Mouse (Mus musculus): ENCODE data around the gene Htr5b.

The Htr5b gene

DNA sequence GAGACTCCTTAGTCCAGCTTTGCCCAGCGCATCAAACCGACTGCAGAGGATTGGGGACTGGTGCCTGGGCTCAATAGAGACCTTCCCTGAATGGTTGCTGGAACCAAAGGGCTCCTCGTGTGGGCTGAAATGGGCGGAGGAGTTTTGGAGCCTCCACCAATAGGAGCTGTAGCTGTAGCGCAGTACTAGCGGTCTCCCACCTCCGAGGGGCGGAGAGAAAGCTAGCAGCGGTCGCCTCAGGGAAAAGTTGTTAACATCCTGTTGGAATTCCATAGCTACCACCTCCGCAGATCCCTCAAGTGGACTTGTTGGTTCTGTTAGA, at the start of gene Htr5b:
TSS of gene Htr5b (minus strand) at position 67 of the 322 bp plus-strand sequence.
- DNase-seq (ENCODE audit: inconsistent age in 2 of 2, low spot score in 1 of 2), result peak in 1 of 2 experiments; percentile 20

DNA sequence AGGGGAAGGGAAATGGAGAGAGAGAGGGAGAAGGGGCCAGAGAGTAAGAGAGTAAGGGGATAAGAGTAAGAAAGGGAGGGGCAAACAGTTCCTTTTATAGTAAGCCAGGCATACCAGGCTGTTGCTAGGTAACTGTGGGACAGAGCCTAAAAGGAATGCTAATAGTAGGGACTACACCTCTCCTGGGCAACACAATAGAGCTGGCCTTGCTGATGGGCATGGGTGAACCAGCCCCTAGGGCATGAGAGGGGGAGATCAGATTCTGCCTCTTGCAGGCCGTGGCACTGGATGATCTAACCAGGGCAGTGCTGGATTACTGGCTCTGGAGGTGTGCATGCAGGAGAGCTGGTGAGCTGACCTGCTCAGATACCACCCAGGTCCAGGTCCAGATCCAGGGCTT, 49.2 kb upstream of the Htr5b start:
- no peak for DNase-seq (ENCODE audit: inconsistent age in 2 of 2, low spot score in 1 of 2)

GRCm38 (mm10) chr1:121570522-121570921, 42.3 kb upstream of the Htr5b start:
- DNase-seq (ENCODE audit: inconsistent age in 2 of 2, low spot score in 1 of 2), result no peak

DNA sequence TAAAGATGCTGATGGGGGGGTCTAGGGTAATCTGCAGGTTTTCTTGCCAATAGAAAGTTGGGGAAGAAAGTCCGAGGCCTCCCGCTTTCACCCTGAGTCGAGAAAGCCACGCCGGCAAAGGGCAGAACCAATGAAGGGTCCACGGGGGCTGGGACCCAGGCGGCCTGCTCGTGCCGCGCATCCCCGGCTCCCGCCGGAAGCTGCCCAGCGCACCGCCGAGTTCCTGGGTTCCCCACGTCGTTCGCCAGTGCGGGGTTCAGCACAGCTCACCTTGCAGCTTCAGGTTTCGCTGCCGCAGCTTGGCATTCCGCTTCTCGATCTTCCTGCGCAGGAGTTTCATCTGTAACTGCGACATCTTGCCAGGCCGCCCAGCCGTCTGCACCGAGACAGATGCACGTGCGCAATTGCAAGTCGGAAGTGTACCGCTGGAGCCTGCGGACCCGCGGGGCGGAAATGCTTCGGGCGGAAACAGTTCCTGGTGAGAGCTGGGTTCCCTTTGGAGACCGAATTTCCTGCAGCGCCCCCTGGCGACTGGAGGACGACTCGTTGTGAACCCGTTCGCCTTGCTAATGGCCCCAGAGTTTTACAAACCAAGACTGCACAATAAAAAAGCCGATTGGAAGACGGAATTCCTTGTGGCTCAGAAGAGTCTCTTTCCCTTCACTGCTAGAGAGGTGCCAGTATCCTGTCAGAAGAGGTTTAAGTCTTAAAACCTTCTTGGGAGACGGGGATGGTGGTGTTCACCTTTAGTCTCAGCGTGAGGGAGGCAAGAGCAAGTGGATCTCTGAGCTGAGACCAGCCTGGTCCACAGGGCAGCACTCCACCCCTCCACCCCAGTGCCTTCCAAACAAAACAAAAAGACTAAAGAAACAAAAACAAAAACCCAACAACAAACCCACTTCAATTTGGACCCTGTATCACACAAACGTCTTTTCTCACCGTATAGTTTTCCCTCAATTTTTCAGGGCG, 39.5 kb upstream of the Htr5b start, which contains the start of gene Ddx18:
TSS of gene Ddx18 (minus strand) at position 469 of the 969 bp plus-strand sequence.
- peak; percentile 95 to 99 for DNase-seq (ENCODE audit: inconsistent age in 2 of 2, low spot score in 1 of 2)

- DNase-seq (ENCODE audit: inconsistent age in 2 of 2, low spot score in 1 of 2), result no peak
Measured at GRCm38 (mm10) chr1:121557861-121558260, 29.6 kb upstream of the Htr5b start.

DNA sequence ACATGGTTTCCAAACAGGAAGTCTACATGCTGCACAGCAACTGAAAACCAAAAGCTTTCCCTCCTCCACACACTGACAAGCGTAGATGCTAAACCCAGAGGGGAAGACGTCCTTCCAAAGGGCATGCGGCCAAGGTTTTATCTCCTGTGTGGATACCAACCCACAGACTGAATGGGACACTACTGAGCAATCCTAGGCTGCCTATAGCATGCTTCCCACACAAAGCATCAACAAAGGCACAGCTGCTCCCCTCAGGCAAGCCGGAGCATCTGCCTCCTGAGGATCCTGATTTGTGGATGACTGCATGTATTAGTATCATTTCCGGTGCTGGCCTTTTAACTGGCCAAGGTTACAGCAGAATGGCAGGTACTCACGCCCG, 23.2 kb upstream of the Htr5b start:
- no peak for DNase-seq (ENCODE audit: inconsistent age in 2 of 2, low spot score in 1 of 2)

DNA sequence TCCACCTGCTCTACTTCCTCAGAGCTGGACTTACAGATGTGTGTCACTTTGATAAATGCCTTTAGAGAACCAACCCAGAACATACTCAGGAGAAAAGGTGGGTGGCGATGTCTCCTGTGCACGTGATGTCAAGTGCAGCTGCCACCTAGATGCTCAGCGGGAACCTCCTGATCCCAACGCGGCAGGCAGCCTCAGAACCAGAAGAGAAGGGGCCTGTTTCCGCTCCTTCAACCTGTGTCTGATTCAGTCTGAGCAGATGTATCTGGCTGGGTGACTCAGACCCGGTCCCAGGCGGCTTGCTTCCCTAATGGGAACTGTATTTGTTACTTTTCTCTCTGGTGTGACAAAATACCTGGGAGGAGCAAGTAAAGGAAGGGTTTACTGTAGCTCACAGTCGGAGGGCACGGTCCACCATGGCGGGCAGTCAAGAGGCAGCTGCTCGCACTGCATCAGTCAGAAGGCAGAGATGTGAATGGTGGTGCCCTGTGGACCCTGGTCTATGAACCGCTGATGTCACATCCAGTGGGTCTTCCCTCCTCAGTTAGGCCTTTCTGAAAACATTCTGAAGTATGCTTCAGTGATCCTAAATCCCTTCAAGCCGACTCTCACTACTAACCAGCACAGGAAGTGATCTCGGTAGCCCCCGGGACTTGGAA, 22.7 kb upstream of the Htr5b start:
- DNase-seq (ENCODE audit: inconsistent age in 2 of 2, low spot score in 1 of 2), result no peak

GRCm38 (mm10) chr1:121549456-121549855, 21.2 kb upstream of the Htr5b start:
- peak in 1 of 2 experiments; percentile 38 for DNase-seq (ENCODE audit: inconsistent age in 2 of 2, low spot score in 1 of 2)

GRCm38 (mm10) chr1:121548667-121549066, 20.4 kb upstream of the Htr5b start:
- DNase-seq (ENCODE audit: inconsistent age in 2 of 2, low spot score in 1 of 2), result no peak

DNA sequence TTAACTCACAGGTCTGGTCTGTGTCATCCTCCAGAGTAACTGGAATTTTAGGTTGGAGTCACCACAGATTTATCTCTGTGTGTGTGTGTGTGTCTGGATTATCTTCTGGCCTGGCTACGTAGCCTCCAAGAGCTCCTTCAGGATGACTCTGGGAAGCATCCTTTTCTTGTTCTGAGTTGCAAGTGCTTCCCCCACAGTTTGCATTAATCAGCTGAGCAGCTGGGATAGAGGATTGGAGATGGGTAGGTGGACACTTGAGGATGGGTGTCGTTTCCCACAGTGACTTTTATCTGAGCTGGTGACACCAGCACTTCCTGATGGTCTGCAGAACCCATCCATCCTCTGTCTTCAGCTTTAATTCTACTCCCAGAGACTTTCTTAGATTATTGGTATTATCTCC, 18.6 kb upstream of the Htr5b start:
- DNase-seq (ENCODE audit: inconsistent age in 2 of 2, low spot score in 1 of 2), result no peak

GRCm38 (mm10) chr1:121540361-121540760, 12.1 kb upstream of the Htr5b start:
- no peak for DNase-seq (ENCODE audit: inconsistent age in 2 of 2, low spot score in 1 of 2)

DNA sequence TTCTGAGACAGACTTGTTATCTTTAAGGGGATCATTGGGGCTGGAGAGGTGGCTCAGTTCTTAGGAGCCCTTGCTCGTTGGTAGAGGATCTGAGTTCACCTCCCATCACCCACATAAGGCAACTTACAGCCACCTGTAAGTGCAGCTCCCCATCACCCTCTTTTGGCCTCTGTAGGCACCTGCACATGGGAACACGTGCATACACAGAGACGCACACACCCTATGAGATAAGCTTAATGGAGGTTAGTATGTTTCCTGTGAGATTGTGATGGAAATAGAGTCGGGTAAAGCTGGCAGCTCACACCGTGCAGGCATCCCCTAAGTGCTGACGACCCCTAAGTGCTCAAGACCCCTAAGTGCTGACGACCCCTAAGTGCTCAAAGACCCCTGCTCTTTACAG, 3.2 kb upstream of the Htr5b start:
- no peak for DNase-seq (ENCODE audit: inconsistent age in 2 of 2, low spot score in 1 of 2)

DNA sequence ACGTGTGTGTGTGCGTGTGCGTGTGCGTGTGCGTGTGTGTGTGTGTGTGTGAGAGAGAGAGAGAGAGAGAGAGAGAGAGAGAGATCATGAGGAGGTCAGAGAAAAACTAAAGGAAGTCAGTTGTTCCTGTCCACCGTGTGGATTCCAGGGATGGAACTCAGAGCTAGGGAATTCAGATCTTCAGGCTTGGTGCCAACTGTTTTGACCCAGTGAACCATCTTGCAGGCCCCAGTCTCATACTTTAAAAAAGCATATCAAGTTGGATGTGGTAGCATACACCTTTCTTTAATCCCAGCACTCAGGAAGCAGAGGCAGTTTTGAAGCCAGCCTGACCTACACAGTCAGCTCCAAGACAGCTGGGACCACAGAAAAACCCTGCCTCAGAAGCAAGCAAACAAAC, 1.0 kb upstream of the Htr5b start:
- no peak for DNase-seq (ENCODE audit: inconsistent age in 2 of 2, low spot score in 1 of 2)

DNA sequence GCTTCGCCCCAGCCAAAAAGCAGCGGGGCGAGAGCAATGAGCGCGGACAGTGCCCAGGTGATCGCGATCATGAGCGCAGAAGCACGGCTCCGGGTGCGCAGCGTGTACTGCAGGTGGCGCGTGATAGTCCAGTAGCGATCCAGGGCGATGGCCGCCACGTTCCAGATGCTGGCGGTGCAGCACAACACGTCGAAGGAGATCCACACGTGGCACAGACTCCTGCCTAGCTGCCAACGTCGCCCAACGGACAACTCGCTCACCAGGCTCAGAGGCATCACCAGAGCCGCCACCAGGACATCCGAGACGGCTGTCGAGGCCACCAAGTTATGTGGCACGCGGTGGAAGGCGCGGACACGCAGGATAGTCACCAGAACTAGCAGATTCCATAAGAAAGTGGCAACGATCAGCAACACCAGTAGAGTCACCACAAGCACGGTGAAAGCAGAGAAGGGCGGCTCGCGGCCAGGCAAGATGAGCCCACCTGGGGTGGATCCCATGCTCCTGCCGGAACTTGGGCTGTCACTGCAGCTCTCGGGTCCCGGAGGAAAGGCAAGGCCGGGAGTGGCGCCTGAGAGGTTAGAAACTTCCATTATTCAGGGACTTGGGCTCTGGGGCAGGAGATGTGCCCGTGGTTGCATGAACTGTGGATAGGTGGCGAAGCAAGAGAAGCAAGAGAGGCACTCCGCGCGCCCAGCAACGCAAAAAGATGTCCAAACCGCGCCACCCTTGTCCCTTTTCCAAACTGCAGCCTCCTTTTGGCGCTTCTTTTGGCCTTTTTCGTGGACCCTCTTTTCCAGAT, 466 bp downstream of the Htr5b start:
- DNase-seq (ENCODE audit: inconsistent age in 2 of 2, low spot score in 1 of 2), result no peak

DNA sequence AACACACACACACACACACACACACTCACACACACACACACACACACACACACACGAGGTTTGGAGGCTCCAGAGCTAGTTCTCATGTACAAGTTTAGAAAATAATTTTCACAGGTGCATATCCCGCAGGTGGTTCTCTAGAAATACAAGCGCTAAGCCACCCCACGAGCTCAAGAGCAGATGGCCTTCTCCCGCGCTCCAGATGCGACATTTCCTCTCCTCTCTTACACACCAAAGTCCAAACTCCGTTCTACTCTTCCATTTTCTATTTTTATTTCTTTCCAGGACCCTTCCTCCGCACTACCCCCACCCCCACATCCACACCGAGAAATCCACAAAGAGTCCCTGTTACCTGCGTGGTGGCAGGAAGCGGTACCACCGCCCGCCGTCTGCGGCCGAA, 1.2 kb downstream of the Htr5b start:
- no peak for DNase-seq (ENCODE audit: inconsistent age in 2 of 2, low spot score in 1 of 2)

GRCm38 (mm10) chr1:121518609-121519008, 9.7 kb downstream of the Htr5b start:
- DNase-seq (ENCODE audit: inconsistent age in 2 of 2, low spot score in 1 of 2), result no peak

DNA sequence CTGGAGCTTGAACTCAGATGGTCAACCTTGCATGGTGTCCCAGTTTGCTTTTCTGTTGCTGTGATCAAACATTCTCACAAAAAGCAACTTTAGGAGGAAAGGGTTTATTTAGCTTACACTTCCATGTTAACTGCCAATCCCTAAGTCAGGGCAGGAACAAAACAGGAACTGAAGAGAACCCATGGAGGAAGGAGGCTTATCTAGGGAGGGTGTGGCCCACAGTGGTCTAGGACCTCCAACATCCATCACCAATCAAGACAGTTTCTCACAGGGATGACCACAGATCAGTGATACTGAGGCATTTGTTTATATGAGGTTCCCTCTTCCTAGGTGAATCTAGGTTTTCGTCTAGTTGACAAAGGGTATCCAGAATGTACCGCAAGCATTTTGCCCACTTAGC, 16.3 kb downstream of the Htr5b start:
- DNase-seq (ENCODE audit: inconsistent age in 2 of 2, low spot score in 1 of 2), result no peak

DNA sequence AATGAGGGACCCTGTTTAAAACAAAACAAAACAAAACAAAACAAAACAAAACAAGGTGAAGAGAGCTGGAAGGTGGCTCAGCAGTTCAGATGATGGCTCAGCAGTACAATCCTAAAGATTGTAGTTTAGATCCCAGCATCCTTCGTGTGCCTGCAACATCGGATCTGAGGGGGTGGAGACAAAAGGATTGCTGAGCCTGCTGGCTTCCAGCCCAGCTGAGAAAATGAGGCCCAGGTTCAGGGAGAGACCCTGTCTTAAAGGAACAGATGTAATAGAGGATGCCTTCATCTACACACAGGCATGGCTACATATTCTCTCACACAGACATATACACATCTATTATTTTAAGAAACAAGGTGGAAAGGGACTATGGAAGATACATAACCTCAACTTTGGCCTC, 17.1 kb downstream of the Htr5b start:
- no peak for DNase-seq (ENCODE audit: inconsistent age in 2 of 2, low spot score in 1 of 2)

DNA sequence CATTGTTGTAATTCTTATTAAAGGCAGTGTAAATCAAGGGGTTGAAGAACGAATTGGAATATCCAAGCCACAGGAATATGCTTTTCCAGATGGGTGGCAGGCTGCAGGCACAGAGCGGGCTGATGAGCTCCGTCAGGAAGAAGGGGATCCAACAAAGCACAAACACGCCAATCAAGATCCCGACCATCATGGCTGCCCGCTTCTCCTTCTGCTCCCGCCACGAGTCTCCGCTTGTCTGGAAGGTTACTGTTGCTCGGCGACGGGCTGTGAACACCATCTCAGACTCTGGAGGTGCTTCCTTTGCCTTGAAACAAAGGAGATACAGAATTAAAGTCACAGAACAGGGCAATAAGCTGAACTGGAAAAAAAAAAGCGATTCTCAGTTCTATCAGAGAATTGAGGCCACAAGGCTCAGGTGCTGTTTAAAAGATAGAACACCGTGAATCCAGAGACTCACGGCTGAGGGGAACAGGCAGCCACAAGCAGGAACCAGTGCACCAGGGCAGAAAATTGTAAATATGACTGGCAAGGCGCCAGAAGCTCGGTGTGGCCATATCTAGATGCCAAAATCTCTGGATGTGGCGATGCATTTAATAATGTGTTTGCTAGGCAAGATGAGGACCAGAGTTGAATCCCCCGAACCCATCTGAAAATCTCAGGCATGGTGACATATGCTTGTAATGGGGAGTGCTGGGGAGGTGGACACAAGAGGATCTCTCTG, 17.7 kb downstream of the Htr5b start:
- DNase-seq (ENCODE audit: inconsistent age in 2 of 2, low spot score in 1 of 2), result no peak

GRCm38 (mm10) chr1:121508729-121509128, 19.5 kb downstream of the Htr5b start:
- no peak for DNase-seq (ENCODE audit: inconsistent age in 2 of 2, low spot score in 1 of 2)

DNA sequence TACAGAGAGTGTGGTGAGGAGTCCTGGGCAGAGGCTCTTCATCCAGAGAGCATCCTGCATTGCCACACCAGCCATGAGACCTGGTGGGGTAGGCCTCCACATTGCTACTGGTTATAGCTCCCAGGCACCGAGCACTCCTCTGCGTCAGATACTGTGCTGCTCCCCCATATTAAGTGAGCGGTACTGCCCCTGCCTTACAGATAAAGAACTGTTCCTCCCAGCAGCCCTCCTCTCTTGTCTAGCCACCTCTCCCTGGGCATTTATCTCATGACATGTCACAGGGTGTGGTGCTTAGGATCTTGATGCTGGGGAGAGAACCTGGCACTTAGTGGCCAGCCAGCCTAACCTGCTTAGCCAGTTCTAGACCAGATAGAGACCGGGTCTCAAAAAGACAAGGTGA, 31.2 kb downstream of the Htr5b start:
- DNase-seq (ENCODE audit: inconsistent age in 2 of 2, low spot score in 1 of 2), result no peak
